Mouse (Mus musculus) CD4-positive, CD25-positive, alpha-beta regulatory T cell, adult 2 months (primary cell): ENCODE data around the gene Gm49388.
A peak's percentile ranks its signal among the peaks of the same experiment; 100 is the strongest.

Experiments
- DNase-seq: peaks from one replicate; pipeline ENCODE4 v3.0.0-alpha.2; 2012; ENCODE audit warnings: low read depth, low spot score

Gm49388 gene

DNA sequence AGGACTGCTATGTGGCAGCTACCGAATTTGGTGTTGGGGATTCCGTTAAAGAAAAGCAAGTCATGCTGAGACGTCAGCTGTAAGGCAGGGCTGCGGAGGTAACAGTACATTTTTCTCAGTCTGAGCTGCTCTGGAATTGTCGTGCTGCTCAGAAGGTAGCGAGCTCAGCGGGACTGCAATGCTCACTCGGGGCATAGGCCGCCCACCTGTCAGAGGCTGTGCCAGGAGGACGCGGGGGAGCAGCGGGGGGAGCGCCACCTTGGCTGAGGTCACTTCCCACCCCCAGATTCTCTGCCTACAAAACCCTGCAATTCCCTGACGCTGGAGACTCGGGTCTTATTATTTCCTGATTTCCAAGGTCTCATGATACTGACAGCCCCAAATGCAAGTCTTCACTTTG lies 55.5 kb downstream of the Gm49388 start:
- DNase-seq, result peak; percentile 69

DNA sequence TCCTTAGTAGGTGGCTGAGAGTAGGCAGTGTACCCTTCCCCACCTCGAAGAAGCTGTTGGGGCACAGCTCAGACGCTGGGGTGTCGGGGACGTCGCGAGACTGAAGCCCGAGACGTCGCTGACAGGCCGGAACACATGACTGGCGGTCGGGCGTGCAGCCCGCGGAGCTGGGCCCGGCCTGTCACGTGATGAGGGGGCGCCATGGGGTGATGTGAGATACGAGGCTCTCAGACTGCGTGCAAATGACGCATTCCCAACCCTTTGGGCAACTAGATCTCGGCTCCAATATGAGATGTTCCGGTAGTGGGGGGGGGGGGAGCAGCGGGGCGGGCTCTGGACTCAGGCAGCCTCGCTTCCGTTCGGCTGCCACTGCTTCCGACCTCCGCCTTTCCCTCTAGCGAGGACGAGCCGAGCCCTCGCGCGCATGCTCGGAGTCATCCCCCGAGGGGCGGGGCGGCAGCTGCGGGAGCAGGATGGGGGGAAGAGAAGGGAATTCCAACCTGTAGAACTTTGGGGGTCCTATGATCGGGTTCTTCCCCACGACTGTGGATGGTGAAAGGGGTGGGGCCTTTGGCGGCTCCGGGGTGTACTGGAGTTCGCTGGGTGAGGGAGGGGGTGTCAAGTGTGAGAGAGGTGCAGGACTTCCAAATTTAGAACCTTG lies 56.1 kb downstream of the Gm49388 start:
- peak; percentile 94 for DNase-seq

DNA sequence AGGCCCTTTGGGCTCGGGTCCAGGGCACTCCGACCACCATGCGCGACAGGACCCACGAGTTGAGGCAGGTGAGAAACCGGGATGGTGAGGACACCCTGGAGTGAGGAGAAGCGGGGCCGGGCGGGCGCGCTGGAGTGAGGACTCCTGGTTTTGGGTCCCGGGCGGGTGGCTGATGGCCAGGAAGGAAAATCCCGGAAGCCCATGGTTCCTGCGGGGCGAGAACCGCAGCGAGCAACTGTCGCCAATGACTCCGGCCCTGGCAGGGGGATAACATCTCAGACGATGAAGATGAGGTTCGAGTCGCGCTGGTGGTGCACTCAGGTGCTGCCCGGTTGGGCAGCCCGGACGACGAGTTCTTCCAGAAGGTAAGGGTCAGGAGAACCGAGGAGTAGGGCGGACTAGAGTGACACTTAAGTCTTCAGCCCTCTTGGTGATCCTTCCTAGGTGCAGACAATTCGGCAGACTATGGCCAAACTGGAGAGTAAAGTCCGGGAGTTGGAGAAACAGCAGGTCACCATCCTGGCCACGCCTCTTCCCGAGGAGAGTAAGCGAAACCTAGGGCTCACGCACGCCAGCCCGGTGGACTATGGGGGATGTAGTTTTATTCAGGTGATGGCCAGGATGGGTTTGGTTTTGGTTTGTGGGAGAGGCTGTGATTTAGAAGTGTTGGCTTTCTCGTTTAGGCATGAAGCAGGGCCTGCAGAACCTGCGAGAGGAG lies 56.8 kb downstream of the Gm49388 start:
- peak; percentile 89 for DNase-seq

DNA sequence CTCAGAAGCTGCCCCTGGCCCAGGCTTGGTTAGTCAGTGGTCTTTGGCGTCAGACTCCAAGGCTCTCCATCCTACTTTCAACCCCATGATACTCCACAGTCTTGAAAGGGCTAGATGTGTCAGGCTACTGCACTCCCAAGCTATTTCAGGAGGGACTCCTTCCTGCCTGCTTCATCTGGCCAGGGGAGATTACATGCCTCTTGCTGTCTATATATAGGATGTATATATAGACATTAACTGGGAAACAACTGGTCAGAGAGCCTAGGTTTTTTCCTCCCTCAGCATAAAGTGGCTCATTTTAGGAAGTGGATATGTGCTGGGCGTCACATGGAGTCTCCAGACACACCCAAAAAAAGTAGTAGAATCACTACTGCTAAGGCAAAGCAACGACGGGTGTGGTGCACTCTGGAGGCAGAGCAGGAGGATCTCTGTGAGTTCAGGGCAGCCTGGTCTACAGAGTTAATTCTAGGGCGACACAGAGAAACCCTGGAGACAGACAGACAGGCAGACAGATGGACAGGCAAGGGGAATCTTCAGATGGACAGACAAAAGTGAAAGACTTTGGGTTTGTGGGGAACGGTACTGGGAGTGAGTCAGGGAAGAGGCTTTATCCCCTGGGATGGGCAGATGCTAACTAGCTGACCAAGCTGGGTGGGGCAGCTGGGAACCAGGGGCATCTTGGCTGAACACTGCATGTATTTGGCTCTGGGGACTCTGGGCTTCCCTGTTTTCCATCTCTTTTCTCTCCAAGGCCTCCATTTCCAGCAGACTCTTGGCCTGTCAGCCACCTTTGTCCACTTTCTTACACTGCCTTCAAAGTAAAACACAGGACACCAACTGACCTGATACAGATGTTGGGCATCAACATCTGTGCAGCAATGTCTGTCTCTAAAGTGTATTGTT lies 64.8 kb downstream of the Gm49388 start:
- no peak for DNase-seq

DNA sequence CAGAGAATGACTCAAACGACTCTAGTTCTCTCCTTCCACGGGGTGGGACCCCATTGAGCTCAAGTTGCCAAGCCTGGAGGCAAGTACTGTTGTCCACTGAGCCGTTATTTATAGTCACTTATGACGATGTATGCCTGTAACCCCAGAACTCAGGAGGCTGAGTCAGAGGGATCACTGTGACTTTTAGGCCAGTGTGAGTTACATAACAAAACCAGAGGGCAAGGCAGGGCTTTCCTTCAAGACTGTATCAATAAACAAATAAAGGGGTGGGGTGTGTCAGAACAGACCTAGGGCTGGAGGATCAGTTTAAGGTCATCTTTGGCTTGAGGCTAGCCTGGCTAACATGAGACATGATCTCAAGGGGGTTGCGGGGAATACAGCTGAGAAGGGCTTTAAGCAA lies 65.5 kb downstream of the Gm49388 start:
- DNase-seq, result no peak
